Mouse (Mus musculus) heart, embryonic 11.5 days (tissue): Measurements from ENCODE around the gene Ttc29. TPM values are rescaled to one million over a fixed set of nuclear protein-coding genes. Genes with fewer than 3 reads are reported as not detected.

ENCODE experiments used
- ATAC-seq: fragments of 200-750 bp; cut with Nextera tagmentation; replicated peaks from 2 replicates; pipeline ENCODE4 v1.8.0; 2017; ENCODE audit warnings: moderate library complexity; ENCODE audit not compliant: insufficient number of reproducible peaks, low FRiP score, low TSS enrichment
- H3K27ac ChIP-seq: fragments of 300-500 bp; sonication (generic); 2 replicates; pipeline ENCODE4 v1.5.1; 2014; ENCODE audit warnings: mild to moderate bottlenecking, low read depth, low read length
- H3K27me3 ChIP-seq: fragments of 300-500 bp; sonication (generic); 2 replicates; pipeline ENCODE4 v1.6.1; 2014; ENCODE audit warnings: mild to moderate bottlenecking, low read length, mixed read lengths; ENCODE audit not compliant: control insufficient read depth, insufficient read depth
- H3K36me3 ChIP-seq: fragments of 300-500 bp; sonication (generic); 2 replicates; pipeline ENCODE4 v1.6.1; 2014; ENCODE audit warnings: mild to moderate bottlenecking, low read length, moderate library complexity, mixed read lengths; ENCODE audit not compliant: control insufficient read depth, insufficient read depth
- H3K4me1 ChIP-seq: fragments of 300-500 bp; sonication (generic); 2 replicates; pipeline ENCODE4 v1.6.1; 2014; ENCODE audit warnings: low read length; ENCODE audit not compliant: control insufficient read depth, insufficient read depth
- H3K4me2 ChIP-seq: fragments of 300-500 bp; sonication (generic); 2 replicates; pipeline ENCODE4 v1.6.1; 2014; ENCODE audit warnings: mild to moderate bottlenecking, moderate library complexity
- H3K4me3 ChIP-seq: fragments of 300-500 bp; sonication (generic); 2 replicates; pipeline ENCODE4 v1.5.1; 2014; ENCODE audit warnings: low read depth, low read length
- H3K9ac ChIP-seq: fragments of 300-500 bp; sonication (generic); 2 replicates; pipeline ENCODE4 v1.6.1; 2014; ENCODE audit warnings: mild to moderate bottlenecking, low read depth, low read length, moderate library complexity
- H3K9me3 ChIP-seq: fragments of 300-500 bp; sonication (generic); replicated peaks from 2 replicates; pipeline ENCODE4 v1.6.1; 2016; ENCODE audit warnings: low read length; ENCODE audit not compliant: control insufficient read depth
- WGBS: fragments of 180-500 bp; shearing (Covaris S2); extraction: QIAGEN DNeasy Blood & Tissue Kit; methylation state at CpG from one replicate; pipeline ENCODE4 v1.1.7; 2014; ENCODE audit not compliant: insufficient replicate concordance; 5-methylcytosine and 5-hydroxymethylcytosine counted together
- polyA plus RNA-seq: library from polyadenylated mRNA; unstranded; fragments of >200 nt; fragmentation: Nextera tagmentation; extraction: Ambion mirVana; gene quantifications from 2 replicates; pipeline ENCODE4 v1.2.1, GENCODE M21; 2014

The Ttc29 gene
- polyA plus RNA-seq, 1 experiment from 2014 or later: not detected

DNA sequence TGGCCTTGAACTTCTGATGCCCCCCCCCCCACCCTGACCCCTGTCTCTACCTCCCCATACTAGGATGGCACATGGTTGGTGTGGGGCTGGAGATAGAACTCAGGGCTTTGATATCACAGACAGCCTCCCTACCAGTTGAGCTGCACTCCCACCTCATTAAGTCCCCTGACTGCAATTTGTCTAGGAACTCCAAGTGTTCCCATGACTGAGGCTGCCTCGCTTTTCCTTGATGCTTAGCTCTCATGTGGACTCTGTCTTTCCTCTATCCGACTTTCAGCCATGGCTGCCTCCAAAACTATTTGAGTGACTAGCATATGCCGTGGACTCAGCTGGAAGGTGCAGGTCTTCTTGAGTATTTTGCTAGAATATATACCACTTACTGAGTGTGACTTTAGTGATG, 110.3 kb downstream of the Ttc29 start:
- no peak overlapping the region for H3K4me3 ChIP-seq
- no peaks in the 10 kb centered on the region for H3K9me3 ChIP-seq
- no peak overlapping the region for H3K9ac ChIP-seq
- H3K36me3 ChIP-seq: no peaks in the 10 kb centered on the region
- H3K27ac ChIP-seq: no peak overlapping the region
- no peaks in the 10 kb centered on the region for H3K27me3 ChIP-seq
- H3K4me2 ChIP-seq: no peak overlapping the region
- no peak for ATAC-seq
- no peaks in the 10 kb centered on the region for H3K4me1 ChIP-seq
- 73% methylated on average over 3 of the region's 3 CpGs for WGBS

DNA sequence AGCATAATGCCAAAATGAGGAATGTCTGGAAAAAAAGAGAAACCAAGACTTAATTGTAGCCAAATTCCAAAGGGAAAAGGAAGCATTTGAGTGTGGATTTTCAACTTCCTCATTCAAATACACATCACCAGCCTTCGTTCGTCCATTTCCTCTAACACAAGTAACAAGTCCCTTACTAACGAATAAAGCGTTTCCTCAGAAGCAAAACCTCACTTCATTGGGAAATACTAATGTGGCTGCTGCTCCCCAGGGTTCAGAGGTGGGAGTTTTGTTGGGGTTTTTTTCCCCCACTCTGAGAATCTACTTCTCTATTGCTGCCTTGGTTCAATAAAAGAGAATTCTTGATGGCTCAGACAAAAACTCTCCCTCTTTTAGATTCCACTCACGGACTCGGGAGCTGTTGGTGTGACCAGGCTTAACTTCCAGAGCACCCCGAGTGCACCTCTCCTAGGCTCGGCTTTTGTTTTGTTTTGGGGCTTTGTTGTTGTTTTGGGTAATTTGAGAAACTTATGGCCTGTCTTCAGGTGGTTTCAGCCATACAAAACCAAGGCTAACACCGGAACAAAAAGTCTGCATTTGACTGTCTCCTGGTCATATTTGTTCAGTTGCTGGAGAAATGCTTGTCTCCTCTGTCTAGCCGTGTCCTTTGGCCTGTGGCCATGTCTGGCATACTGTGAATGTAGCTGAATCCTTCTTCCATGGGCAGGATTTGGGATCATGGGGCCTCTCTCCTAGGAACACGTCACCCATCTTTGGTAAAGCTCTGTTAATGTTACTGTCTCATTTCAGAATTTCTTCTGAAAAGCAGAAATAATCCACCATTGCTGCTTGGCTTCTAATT, 127.8 kb downstream of the Ttc29 start:
- no peak for ATAC-seq
- Histone ChIP-seq H3K36me3 (no peaks in the 10 kb centered on the region), H3K27ac (no peak overlapping the region), H3K4me3 (no peak overlapping the region), H3K4me2 (no peak overlapping the region), H3K9ac (no peak overlapping the region), H3K9me3 (no peaks in the 10 kb centered on the region), H3K4me1 (no peaks in the 10 kb centered on the region), H3K27me3 (no peaks in the 10 kb centered on the region)
- 68% methylated on average over 11 of the region's 11 CpGs for WGBS

DNA sequence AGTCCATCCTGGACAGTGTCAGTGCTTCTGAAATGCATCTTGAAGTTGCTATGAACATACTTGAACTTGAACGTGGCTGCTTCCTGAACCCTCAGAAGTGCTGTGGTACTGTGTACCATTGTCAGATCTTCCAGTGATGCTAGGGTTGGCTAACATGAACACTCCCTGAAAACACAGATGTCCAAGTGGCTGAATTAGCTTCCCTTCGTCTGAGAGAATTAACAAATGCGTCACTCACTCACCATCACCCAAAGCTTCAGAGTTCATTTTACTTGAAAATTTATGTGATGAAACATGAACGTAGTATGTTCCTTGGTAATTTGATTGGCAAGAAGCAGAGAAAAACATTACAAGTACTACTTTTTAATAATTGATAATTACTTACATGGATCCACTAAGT, 129.1 kb downstream of the Ttc29 start:
- Histone ChIP-seq H3K9ac (no peak overlapping the region), H3K27me3 (no peaks in the 10 kb centered on the region), H3K4me2 (no peak overlapping the region), H3K27ac (no peak overlapping the region), H3K4me3 (no peak overlapping the region), H3K36me3 (no peaks in the 10 kb centered on the region), H3K9me3 (no peaks in the 10 kb centered on the region), H3K4me1 (no peaks in the 10 kb centered on the region)
- no peak for ATAC-seq
- 74% methylated on average over 4 of the region's 4 CpGs for WGBS

DNA sequence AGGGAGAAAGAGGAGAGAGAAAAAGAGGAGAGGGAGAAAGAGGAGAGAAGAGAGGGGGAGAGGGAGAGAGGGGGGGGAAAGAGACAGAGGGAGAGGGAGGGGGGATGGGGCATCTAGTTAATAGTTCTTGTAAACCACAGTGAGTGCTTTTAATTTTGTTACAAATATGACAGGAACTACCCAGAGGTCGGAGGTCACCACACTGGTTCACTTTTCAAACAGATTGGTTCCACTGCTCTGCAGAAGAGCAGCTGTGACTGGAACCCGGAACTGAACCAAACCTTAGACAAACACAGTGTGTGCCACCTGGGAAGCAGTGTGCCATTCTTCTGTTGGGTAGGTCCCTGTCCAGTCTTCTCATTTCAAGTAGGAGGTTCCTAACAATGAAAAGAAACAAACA, 130.9 kb downstream of the Ttc29 start:
- 63% methylated on average over 2 of the region's 2 CpGs for WGBS
- no peaks in the 10 kb centered on the region for H3K9me3 ChIP-seq
- H3K36me3 ChIP-seq: no peaks in the 10 kb centered on the region
- no peak for ATAC-seq
- no peak overlapping the region for H3K4me2 ChIP-seq
- H3K4me1 ChIP-seq: no peaks in the 10 kb centered on the region
- no peak overlapping the region for H3K4me3 ChIP-seq
- no peaks in the 10 kb centered on the region for H3K27me3 ChIP-seq
- no peak overlapping the region for H3K9ac ChIP-seq
- H3K27ac ChIP-seq: no peak overlapping the region

DNA sequence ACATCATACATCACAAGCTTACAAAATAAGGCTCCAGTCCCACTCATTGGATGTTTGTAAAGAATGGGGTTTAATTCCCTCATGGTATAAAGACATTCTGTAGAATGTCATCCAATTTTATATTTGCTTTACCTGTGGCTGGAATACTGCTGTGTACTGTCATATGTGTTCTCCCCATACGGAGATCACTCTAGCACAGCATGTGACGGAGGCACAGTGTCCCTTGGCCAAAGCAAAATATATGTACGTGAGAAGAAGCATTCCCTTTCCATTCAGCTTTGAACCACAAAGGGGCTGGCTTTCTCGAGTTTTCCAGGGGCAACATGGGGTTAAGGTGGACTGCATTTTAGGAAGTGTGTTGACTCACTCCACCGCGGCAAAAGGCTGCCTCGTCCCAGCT, 132.6 kb downstream of the Ttc29 start:
- no peak overlapping the region for H3K27ac ChIP-seq
- H3K4me2 ChIP-seq: no peak overlapping the region
- H3K27me3 ChIP-seq: no peaks in the 10 kb centered on the region
- H3K36me3 ChIP-seq: no peaks in the 10 kb centered on the region
- H3K9me3 ChIP-seq: no peaks in the 10 kb centered on the region
- ATAC-seq: no peak
- H3K4me1 ChIP-seq: no peaks in the 10 kb centered on the region
- 34% methylated on average over 7 of the region's 7 CpGs for WGBS
- no peak overlapping the region for H3K9ac ChIP-seq
- H3K4me3 ChIP-seq: no peak overlapping the region

DNA sequence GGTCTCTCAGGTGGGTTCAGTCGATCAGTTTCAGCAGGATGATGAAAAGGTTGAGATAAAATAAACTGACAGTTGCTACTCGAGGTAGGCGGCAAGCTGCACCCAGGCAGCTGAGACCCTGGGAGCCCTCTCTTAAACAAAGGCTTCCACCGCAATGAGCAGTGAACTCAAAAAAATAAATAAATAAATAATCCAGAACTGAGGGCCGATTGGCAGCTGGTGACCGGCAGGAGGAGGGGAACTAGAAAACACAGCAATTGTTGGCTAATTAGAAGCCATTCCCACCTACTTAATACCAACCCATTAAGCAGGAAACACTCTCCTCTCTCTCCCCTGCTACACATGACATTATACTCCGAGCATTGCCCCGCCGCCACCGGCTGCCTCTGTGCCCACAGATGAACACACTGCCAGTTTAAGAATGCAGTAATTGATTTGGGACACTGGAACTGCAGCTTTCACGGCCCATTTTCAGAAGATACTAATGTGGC, 133.1 kb downstream of the Ttc29 start:
- Histone ChIP-seq H3K27me3 (no peaks in the 10 kb centered on the region), H3K9ac (no peak overlapping the region), H3K4me1 (no peaks in the 10 kb centered on the region), H3K36me3 (no peaks in the 10 kb centered on the region), H3K9me3 (no peaks in the 10 kb centered on the region), H3K4me3 (no peak overlapping the region), H3K4me2 (no peak overlapping the region), H3K27ac (no peak overlapping the region)
- WGBS: 21% methylated on average over 11 of the region's 11 CpGs
- no peak for ATAC-seq

DNA sequence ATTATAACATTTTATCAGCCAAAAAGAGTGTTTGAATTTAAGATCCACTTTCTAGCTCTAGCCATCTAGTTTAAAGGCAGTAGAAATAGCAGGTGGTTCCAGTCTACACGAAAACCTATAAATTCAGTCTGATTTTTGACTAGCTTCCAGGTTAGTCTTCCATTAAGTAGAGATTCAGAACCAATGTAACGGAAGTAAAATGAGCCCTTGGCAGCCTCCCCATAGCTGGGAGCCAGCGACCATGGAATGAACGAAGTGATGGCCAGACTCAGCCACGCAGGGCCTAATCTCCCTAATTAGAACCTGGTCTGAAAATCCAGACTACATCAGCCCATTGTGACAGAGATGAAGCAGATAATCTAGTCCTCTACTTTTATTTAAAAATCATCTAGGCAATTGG, 140.8 kb downstream of the Ttc29 start:
- H3K27ac ChIP-seq: no peak overlapping the region
- no peak overlapping the region for H3K9ac ChIP-seq
- no peak overlapping the region for H3K4me2 ChIP-seq
- H3K4me3 ChIP-seq: no peak overlapping the region
- H3K9me3 ChIP-seq: no peaks in the 10 kb centered on the region
- WGBS: 77% methylated on average over 5 of the region's 5 CpGs
- H3K4me1 ChIP-seq: no peaks in the 10 kb centered on the region
- H3K27me3 ChIP-seq: no peaks in the 10 kb centered on the region
- H3K36me3 ChIP-seq: no peaks in the 10 kb centered on the region
- ATAC-seq: no peak

DNA sequence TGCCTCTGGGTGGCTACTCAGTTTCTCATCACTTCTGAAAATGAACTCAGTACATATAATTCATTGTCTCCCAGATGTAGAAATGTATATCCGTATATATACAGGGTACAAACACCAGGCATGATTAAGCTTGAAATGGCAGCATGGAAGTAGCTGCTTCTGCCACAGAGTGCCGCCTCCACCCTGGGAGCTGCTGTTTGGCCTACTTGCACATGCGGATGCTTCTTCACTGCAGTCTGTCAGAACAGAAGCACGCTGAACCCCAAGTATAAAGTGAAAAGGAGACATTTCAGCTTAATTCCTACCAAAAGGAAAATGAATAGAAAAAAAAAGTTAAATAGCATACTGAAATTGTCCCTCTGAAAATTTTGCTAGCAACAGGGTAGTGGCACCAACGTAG, 141.7 kb downstream of the Ttc29 start:
- Histone ChIP-seq H3K9me3 (no peaks in the 10 kb centered on the region), H3K36me3 (no peaks in the 10 kb centered on the region), H3K27ac (no peak overlapping the region), H3K4me2 (no peak overlapping the region), H3K4me1 (no peaks in the 10 kb centered on the region), H3K9ac (no peak overlapping the region), H3K4me3 (no peak overlapping the region), H3K27me3 (no peaks in the 10 kb centered on the region)
- ATAC-seq: no peak
- WGBS: 81% methylated on average over 5 of the region's 5 CpGs

DNA sequence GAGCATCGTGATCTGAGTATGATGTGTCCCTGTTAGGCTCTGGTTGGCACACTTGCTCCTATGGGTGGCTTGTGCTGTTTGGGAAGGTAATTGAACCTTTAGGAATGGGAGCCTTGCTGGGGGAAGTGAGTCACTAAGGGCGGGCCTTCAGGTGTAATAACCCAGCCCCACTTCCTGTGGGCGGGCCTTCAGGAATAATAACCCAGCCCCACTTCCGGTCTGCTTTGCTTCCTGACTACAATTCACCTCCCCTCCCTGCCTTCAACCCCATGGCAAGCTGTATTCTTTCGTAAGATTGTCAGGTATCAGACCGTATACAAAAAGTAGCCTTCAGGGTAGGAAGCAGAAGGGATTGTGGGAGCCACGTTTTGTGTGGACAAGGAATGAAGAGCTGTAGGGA, 177.7 kb downstream of the Ttc29 start:
- no peak for ATAC-seq
- H3K9ac ChIP-seq: no peak overlapping the region
- H3K4me2 ChIP-seq: no peak overlapping the region
- H3K27ac ChIP-seq: no peak overlapping the region
- H3K27me3 ChIP-seq: no peaks in the 10 kb centered on the region
- H3K36me3 ChIP-seq: no peaks in the 10 kb centered on the region
- no peak overlapping the region for H3K4me3 ChIP-seq
- no peaks in the 10 kb centered on the region for H3K4me1 ChIP-seq
- 80% methylated on average over 7 of the region's 7 CpGs for WGBS
- no peaks in the 10 kb centered on the region for H3K9me3 ChIP-seq
